Mouse (Mus musculus) midbrain, embryonic 14.5 days (tissue): ENCODE results near the gene Ugt1a6a. TPM values are rescaled to one million over a fixed set of nuclear protein-coding genes. Genes with fewer than 3 reads are reported as not detected.

Source experiments
- ATAC-seq: fragments of 200-750 bp; cut with Nextera tagmentation; 2 replicates; pipeline ENCODE4 v1.8.0; 2017; ENCODE audit warnings: moderate number of reproducible peaks, moderate library complexity; ENCODE audit not compliant: low FRiP score, low TSS enrichment
- DNase-seq: peaks from one replicate; pipeline ENCODE4 v3.0.0-alpha.2; 2015
- H3K27ac ChIP-seq: fragments of 300-500 bp; sonication (generic); replicated peaks from 2 replicates; pipeline ENCODE4 v1.5.1; 2014; ENCODE audit warnings: mild to moderate bottlenecking, low read depth, low read length, moderate library complexity
- H3K27me3 ChIP-seq: fragments of 300-500 bp; sonication (generic); 2 replicates; pipeline ENCODE4 v1.6.1; 2014; ENCODE audit warnings: low read length, control low read depth, mixed read lengths; ENCODE audit not compliant: control insufficient read depth, insufficient read depth
- H3K36me3 ChIP-seq: fragments of 300-500 bp; sonication (generic); 2 replicates; pipeline ENCODE4 v1.6.1; 2014; ENCODE audit warnings: low read length, control low read depth; ENCODE audit not compliant: control insufficient read depth, insufficient read depth
- H3K4me1 ChIP-seq: fragments of 300-500 bp; sonication (generic); 2 replicates; pipeline ENCODE4 v1.6.1; 2014; ENCODE audit warnings: mild to moderate bottlenecking, antibody characterized with exemption, low read length, control low read depth; ENCODE audit not compliant: control insufficient read depth, insufficient read depth
- H3K4me2 ChIP-seq: fragments of 300-500 bp; sonication (generic); 2 replicates; pipeline ENCODE4 v1.6.1; 2014; ENCODE audit warnings: mild to moderate bottlenecking, low read length, moderate library complexity
- H3K4me3 ChIP-seq: fragments of 300-500 bp; sonication (generic); replicated peaks from 2 replicates; pipeline ENCODE4 v1.5.1; 2014; ENCODE audit warnings: low read depth, low read length
- H3K9ac ChIP-seq: fragments of 300-500 bp; sonication (generic); replicated peaks from 2 replicates; pipeline ENCODE4 v1.6.1; 2014; ENCODE audit warnings: mild to moderate bottlenecking, low read length, moderate library complexity
- H3K9me3 ChIP-seq: fragments of 300-500 bp; sonication (generic); 2 replicates; pipeline ENCODE4 v1.6.1; 2016; ENCODE audit warnings: low read length, control low read depth, mixed read lengths; ENCODE audit not compliant: control insufficient read depth
- WGBS: fragments of 180-500 bp; shearing (Covaris S2); extraction: QIAGEN DNeasy Blood & Tissue Kit; methylation state at CpG from one replicate; pipeline ENCODE4 v1.1.7; 2014; 5-methylcytosine and 5-hydroxymethylcytosine counted together
- polyA plus RNA-seq: library from polyadenylated mRNA; unstranded; fragments of >200 nt; fragmentation: Nextera tagmentation; extraction: Ambion mirVana; gene quantifications from 2 replicates; pipeline ENCODE4 v1.2.1, GENCODE M21; 2014

Gene Ugt1a6a
- polyA plus RNA-seq, 1 experiment from 2014 or later, result 0.72 TPM

DNA sequence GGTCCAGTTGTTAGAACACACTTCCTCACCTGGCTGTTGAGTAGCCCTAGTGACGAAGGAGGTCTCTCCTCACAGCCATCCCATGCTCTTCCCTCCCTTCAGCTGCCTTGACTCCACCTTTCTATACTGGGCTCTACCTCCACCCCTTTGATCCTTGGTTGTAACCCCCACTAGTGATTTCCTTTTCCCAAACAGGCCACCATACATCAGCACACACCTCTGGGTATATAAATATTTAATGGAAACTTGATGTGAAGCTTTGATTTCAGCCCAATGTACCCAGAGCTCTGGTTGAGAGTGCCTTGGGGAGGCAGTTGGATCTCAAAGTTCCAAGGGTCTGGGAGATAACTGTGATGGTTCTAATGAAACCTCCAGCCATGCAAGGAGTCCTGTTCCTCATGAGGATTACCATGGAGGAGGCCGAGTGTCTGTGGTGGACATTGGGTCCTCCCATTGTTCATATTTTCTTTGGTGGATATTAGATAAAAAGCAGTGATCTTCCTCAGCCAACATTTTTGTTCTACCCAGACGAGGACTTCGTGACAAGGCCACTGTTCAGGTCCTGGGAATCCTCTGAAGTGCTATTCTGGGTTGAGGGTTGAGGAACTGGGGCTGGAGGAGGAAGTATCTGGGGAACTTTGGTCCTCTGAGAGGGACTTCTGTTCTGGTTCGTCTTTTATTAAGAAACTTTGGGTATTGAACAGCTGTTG is 92.2 kb downstream of the Ugt1a6a start, which contains the start of gene Mroh2a:
Gene Mroh2a (plus strand): TSS at position 317 of the 710 bp plus-strand sequence.
- ATAC-seq (no peak), DNase-seq (no peak)
- H3K4me2 ChIP-seq, result no peak within 1 kb of the TSS
- H3K36me3 ChIP-seq, result no peaks in the 10 kb centered on the region
- H3K27me3 ChIP-seq, result no peaks in the 10 kb centered on the region
- H3K9ac ChIP-seq, result no peak within 1 kb of the TSS
- no peak within 1 kb of the TSS for H3K27ac ChIP-seq
- H3K4me1 ChIP-seq, result no peaks in the 10 kb centered on the region
- WGBS, result 57% methylated on average over 5 of the region's 5 CpGs
- no peak within 1 kb of the TSS for H3K4me3 ChIP-seq
- peaks cover 74% of the 10 kb centered on the region for H3K9me3 ChIP-seq

DNA sequence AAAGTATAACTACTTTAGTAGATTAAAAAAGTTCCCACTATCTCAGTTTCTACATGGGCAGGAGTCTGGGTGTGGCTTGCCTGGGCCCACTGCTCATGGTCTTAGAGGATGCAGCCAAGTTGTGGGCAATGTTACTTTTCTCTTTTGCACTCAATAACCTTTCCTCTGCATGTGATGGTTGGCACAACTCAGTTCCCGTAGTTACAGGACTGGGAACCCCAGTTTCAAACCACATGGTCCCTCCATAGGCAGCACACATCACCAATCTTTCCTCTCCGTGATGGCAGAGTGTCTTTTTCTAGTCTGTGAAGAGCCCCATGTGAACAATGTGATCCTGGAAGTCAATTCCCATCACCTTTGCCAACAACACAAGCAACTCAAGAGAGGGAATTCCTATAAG is 92.9 kb downstream of the Ugt1a6a start:
- H3K4me3 ChIP-seq, result no peak overlapping the region
- H3K4me2 ChIP-seq, result no peak overlapping the region
- H3K27ac ChIP-seq, result no peak overlapping the region
- peaks cover 75% of the 10 kb centered on the region for H3K9me3 ChIP-seq
- no peak for ATAC-seq
- H3K27me3 ChIP-seq, result no peaks in the 10 kb centered on the region
- no peak for DNase-seq
- no peak overlapping the region for H3K9ac ChIP-seq
- no peaks in the 10 kb centered on the region for H3K36me3 ChIP-seq
- H3K4me1 ChIP-seq, result no peaks in the 10 kb centered on the region
- WGBS, result 61% methylated on average over 2 of the region's 2 CpGs

DNA sequence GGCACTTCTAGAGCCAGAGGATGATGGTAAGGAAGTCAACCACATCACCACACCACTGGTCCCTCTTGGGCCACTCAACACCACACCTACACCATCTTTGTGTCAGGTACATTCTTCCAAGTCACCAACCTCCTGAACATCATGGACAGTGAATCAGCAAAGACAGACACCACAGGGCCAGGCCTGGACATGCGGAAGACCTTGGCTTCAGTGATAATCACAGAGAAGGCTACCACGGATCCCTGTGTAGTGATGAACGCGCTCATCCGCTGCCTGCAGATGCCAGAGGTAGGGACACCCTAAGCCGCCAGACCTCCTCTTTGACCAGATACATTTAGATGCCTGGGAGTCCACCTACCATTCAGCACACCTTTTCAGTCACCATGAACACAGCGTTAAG is 93.5 kb downstream of the Ugt1a6a start:
- WGBS, result 73% methylated on average over 7 of the region's 7 CpGs
- H3K4me1 ChIP-seq, result no peaks in the 10 kb centered on the region
- H3K27me3 ChIP-seq, result no peaks in the 10 kb centered on the region
- no peak for DNase-seq
- ATAC-seq, result no peak
- H3K4me2 ChIP-seq, result no peak overlapping the region
- H3K36me3 ChIP-seq, result no peaks in the 10 kb centered on the region
- H3K9ac ChIP-seq, result no peak overlapping the region
- H3K27ac ChIP-seq, result no peak overlapping the region
- H3K4me3 ChIP-seq, result no peak overlapping the region
- H3K9me3 ChIP-seq, result peaks cover 79% of the 10 kb centered on the region

DNA sequence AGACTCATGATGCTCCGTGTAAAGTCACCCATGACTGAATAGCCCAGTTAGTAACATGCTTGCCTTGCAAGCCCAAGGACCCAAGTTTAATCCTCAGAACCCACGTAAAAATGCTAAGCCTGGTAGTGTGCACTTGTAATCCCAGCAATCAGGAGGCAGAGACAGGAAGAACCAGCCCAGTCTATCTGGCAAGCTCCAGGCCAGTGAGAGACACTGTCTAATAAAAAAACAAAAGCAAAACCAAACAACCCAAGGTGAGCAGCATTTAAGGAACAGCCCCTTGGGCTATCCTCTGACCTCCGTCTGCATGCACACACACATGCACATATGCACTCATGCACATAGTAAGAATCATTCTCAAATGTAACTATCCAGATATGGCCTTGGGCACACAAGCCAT is 95.0 kb downstream of the Ugt1a6a start:
- Histone ChIP-seq H3K4me1 (no peaks in the 10 kb centered on the region), H3K36me3 (no peaks in the 10 kb centered on the region), H3K9me3 (peaks cover 93% of the 10 kb centered on the region), H3K4me3 (no peak overlapping the region), H3K9ac (no peak overlapping the region), H3K27me3 (no peaks in the 10 kb centered on the region), H3K4me2 (no peak overlapping the region), H3K27ac (no peak overlapping the region)
- WGBS, result 78% methylated on average over 3 of the region's 3 CpGs
- no peak for DNase-seq
- ATAC-seq, result no peak

DNA sequence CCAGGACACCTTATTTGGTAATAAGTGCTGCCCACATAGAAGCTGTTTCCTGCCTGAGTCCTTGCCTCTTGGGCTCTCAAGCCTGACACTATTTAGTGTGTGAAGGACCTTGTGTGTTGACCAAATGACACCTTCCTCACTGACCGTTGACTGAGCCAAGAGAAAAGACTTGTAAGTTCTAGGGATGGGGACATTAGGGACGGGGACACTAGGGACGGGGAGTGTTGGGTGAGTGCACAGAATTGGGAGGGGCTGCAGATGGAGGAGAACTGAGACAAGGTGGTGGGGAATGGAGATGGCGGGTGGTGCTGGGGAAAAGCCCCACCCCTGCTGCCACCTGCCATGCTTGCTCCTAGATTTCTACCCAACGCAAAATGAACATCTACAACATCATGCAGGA is 95.4 kb downstream of the Ugt1a6a start:
- ATAC-seq, result 0 out of 2 replicates have a peak, but pooled peaks have one; percentile 0
- DNase-seq, result no peak
- Histone ChIP-seq H3K27ac (no peak overlapping the region), H3K9ac (no peak overlapping the region), H3K9me3 (peaks cover 97% of the 10 kb centered on the region), H3K4me3 (no peak overlapping the region), H3K4me1 (no peaks in the 10 kb centered on the region), H3K4me2 (no peak overlapping the region), H3K36me3 (no peaks in the 10 kb centered on the region), H3K27me3 (no peaks in the 10 kb centered on the region)
- WGBS, result 84% methylated on average over 5 of the region's 5 CpGs

DNA sequence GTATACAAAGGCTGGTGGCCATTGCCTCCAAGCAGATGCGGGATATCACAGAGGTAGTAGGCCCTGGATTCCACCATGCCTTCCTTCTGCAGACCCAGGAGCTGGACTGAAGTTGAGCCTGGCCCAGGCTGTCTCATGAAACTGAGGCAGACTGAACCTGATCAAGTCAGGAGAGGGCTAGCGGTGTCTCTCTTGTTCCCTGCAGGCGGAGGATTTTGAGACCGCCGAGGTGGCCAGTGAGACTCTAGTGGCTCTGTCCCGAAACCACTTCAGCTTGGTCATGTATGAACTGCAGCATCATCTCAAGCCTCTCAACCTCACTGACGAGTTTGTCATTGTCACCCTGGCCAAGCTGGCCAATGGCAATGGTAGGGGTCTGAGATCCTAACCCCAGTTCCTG is 95.8 kb downstream of the Ugt1a6a start:
- WGBS, result 74% methylated on average over 7 of the region's 7 CpGs
- no peak overlapping the region for H3K4me3 ChIP-seq
- no peak overlapping the region for H3K27ac ChIP-seq
- peaks cover 100% of the 10 kb centered on the region for H3K9me3 ChIP-seq
- ATAC-seq (no peak), DNase-seq (no peak)
- H3K4me1 ChIP-seq, result no peaks in the 10 kb centered on the region
- no peaks in the 10 kb centered on the region for H3K36me3 ChIP-seq
- no peak overlapping the region for H3K4me2 ChIP-seq
- H3K27me3 ChIP-seq, result no peaks in the 10 kb centered on the region
- no peak overlapping the region for H3K9ac ChIP-seq

DNA sequence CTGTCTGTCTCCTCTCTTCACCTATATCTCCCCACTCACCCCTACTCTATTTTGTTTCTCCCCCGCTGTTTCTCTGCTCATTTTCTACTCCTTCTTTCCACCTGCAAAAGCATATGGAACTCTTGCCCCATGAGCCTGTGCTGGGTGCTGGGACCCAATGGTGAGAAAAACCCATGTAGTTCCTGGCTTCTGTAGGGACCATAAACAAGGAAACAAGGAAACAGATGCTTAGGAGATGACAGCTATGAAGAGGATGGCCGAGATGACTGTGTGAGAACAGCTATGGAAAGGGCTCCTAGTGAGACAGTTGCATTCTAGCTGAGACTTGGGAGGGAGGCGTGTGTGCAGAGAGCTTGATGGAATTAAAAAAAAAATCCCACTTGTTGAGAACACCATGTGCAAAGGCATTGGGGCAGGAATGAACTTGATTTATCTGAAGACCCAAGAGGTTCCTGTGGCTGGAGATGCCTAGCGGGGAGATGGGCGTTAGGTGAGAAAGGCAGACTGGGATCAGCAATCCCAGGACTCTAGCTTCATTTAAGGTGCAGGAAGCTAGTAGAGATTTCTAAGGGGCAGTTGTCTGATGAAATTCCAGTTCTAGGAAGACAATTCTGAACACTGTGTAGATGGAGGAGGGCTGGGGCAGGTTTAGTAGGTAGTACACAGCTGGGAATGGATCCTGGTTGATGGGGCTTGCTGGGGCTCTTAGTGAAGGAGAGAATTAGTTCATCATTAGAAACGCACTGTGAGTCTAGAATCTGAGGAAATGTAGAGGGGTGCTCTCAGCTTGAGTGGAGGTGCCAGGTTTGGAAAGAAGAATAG is 96.6 kb downstream of the Ugt1a6a start:
- no peak for ATAC-seq
- Histone ChIP-seq H3K9ac (no peak overlapping the region), H3K27me3 (no peaks in the 10 kb centered on the region), H3K4me2 (no peak overlapping the region), H3K9me3 (peaks cover 100% of the 10 kb centered on the region), H3K36me3 (no peaks in the 10 kb centered on the region), H3K27ac (no peak overlapping the region), H3K4me1 (no peaks in the 10 kb centered on the region), H3K4me3 (no peak overlapping the region)
- no peak for DNase-seq
- WGBS, result 75% methylated on average over 6 of the region's 6 CpGs

DNA sequence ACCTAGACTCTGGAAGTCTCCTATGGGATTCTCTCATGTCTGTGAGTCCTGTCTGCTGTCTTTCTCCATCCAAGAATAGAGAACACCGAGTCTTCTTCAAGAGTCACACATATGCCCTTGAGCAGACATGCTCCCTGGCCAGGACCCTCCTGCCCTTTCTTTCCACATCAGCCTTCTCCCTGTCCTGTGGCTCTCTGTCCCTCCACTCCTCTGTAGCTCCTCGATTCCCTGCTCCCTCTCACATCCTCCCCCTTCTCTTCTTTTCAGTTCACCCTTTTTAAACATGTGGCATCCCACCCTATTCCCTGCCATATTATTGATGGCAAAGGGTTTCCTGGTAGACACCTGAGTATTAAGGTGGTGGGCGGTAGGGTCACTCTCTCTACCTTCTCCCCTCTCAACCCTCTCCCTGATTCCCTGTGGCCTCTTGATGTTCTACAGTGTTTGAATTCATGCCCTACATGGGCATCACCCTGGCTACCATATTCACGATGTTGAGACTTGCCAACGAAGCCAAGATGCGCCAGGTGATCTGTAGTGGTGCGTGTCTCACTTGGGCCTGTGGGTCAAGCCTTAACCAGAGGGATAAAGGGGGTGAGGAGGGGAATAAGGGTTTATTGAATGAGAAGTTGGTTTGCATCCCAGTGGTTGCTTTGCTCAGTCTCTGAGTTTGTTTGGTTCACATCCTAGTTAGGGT is 97.3 kb downstream of the Ugt1a6a start:
- 68% methylated on average over 7 of the region's 7 CpGs for WGBS
- no peak overlapping the region for H3K27ac ChIP-seq
- H3K4me2 ChIP-seq, result no peak overlapping the region
- DNase-seq (no peak), ATAC-seq (no peak)
- H3K36me3 ChIP-seq, result no peaks in the 10 kb centered on the region
- no peak overlapping the region for H3K9ac ChIP-seq
- H3K27me3 ChIP-seq, result no peaks in the 10 kb centered on the region
- no peaks in the 10 kb centered on the region for H3K4me1 ChIP-seq
- H3K4me3 ChIP-seq, result no peak overlapping the region
- H3K9me3 ChIP-seq, result peaks cover 98% of the 10 kb centered on the region
